Mouse (Mus musculus) kidney, embryonic 14.5 days (tissue): ENCODE results near the gene H6pd. TPM values are rescaled to one million over a fixed set of nuclear protein-coding genes. Genes with fewer than 3 reads are reported as not detected.

ENCODE experiments used
- ATAC-seq: fragments of 200-750 bp; cut with Nextera tagmentation; 2 replicates; pipeline ENCODE4 v1.8.0; 2017; ENCODE audit warnings: moderate number of reproducible peaks, mild to moderate bottlenecking, moderate TSS enrichment, moderate library complexity; ENCODE audit not compliant: low FRiP score, low TSS enrichment
- H3K27ac ChIP-seq: fragments of 300-500 bp; sonication (generic); 2 replicates; pipeline ENCODE4 v1.5.1; 2014; ENCODE audit warnings: low read depth, mild to moderate bottlenecking, low read length, moderate library complexity, mixed read lengths
- H3K27me3 ChIP-seq: fragments of 300-500 bp; sonication (generic); 2 replicates; pipeline ENCODE4 v1.6.1; 2014; ENCODE audit warnings: mild to moderate bottlenecking, low read length; ENCODE audit not compliant: control insufficient read depth, insufficient read depth
- H3K36me3 ChIP-seq: fragments of 300-500 bp; sonication (generic); 2 replicates; pipeline ENCODE4 v1.6.1; 2014; ENCODE audit warnings: low read length, mixed read lengths; ENCODE audit not compliant: control insufficient read depth, insufficient read depth
- H3K4me1 ChIP-seq: fragments of 300-500 bp; sonication (generic); 2 replicates; pipeline ENCODE4 v1.6.1; 2014; ENCODE audit warnings: low read length, mixed read lengths; ENCODE audit not compliant: control insufficient read depth, insufficient read depth
- H3K4me2 ChIP-seq: fragments of 300-500 bp; sonication (generic); replicated peaks from 2 replicates; pipeline ENCODE4 v1.6.1; 2014; ENCODE audit warnings: low read depth, mild to moderate bottlenecking, low read length
- H3K4me3 ChIP-seq: fragments of 300-500 bp; sonication (generic); 2 replicates; pipeline ENCODE4 v1.5.1; 2014; ENCODE audit warnings: mild to moderate bottlenecking, low read length
- H3K9ac ChIP-seq: fragments of 300-500 bp; sonication (generic); 2 replicates; pipeline ENCODE4 v1.6.1; 2014; ENCODE audit warnings: low read depth, mild to moderate bottlenecking, low read length, moderate library complexity
- H3K9me3 ChIP-seq: fragments of 300-500 bp; sonication (generic); 2 replicates; pipeline ENCODE4 v1.6.1; 2016; ENCODE audit warnings: low read length; ENCODE audit not compliant: control insufficient read depth
- WGBS: fragments of 180-500 bp; shearing (Covaris S2); extraction: QIAGEN DNeasy Blood & Tissue Kit; methylation state at CpG from one replicate; pipeline ENCODE4 v1.1.7; 2014; 5-methylcytosine and 5-hydroxymethylcytosine counted together
- polyA plus RNA-seq: library from polyadenylated mRNA; unstranded; fragments of >200 nt; fragmentation: Nextera tagmentation; extraction: Ambion mirVana; gene quantifications from 2 replicates; pipeline ENCODE4 v1.2.1, GENCODE M21; 2014

Gene H6pd
- polyA plus RNA-seq, 1 experiment from 2014 or later, result 10.7 TPM

- Histone ChIP-seq H3K4me3 (no peak overlapping the region), H3K9me3 (no peaks in the 10 kb centered on the region), H3K27me3 (no peaks in the 10 kb centered on the region), H3K36me3 (no peaks in the 10 kb centered on the region), H3K9ac (no peak overlapping the region), H3K4me1 (peaks cover 45% of the 10 kb centered on the region), H3K27ac (no peak overlapping the region), H3K4me2 (no peak overlapping the region)
- WGBS, result 78% methylated on average over 18 of the region's 18 CpGs
- ATAC-seq, result no peak
Observed at GRCm38 (mm10) chr4:149941067-149941755, 67.6 kb downstream of the H6pd start.

DNA sequence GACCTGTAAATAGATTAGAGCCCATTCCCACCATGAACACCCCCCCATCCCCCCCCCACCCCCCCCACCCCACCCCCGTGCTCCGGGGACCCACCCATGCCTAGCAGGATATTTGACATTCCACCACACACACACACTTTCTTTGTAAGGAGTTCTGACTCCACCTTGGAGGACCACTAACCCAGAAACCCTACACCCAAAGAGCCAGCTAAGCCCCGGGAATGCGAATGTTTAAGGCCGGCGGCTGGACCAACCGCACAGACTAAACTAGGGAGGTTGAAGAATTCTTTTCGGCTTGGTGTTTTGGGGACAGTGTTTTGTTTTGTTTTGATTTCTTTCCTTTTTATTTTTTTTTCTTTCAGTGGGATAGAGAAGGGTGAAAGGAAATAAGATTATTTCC, 70.1 kb downstream of the H6pd start:
- H3K4me2 ChIP-seq, result no peak overlapping the region
- no peak overlapping the region for H3K27ac ChIP-seq

DNA sequence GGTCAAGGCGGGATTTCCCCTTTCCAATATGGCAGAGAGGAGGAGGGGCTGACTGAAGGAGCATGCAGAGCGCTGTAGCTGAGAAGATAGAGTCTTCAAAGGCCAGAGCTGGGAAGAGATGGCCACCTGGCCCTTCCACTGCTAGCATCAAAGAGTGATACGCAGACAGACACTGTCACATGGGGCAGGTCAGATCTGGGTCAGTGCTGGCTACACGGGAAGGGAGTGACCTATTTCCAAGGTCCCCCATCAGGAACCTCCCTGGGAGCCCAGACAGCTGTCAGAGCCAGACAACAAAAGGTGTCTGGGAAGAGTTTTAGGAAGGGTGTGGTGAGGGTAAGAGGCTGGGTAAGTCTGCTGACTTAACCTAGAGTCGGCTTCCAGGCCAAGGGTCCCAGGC, 71.9 kb downstream of the H6pd start:
- H3K27ac ChIP-seq, result no peak overlapping the region
- ATAC-seq, result no peak; the same call in 1 of the 2 replicates
- no peak overlapping the region for H3K9ac ChIP-seq

More for the DNA sequence above, 70.1 kb downstream of the H6pd start:
- H3K36me3 ChIP-seq, result no peaks in the 10 kb centered on the region
- H3K27me3 ChIP-seq, result no peaks in the 10 kb centered on the region
- WGBS, result 22% methylated on average over 8 of the region's 8 CpGs
- H3K4me1 ChIP-seq, result peaks cover 26% of the 10 kb centered on the region
- no peak overlapping the region for H3K4me3 ChIP-seq
- H3K9ac ChIP-seq, result no peak overlapping the region
- no peaks in the 10 kb centered on the region for H3K9me3 ChIP-seq
- no peak for ATAC-seq

GRCm38 (mm10) chr4:149935470-149935869, 73.4 kb downstream of the H6pd start:
- Histone ChIP-seq H3K27me3 (no peaks in the 10 kb centered on the region), H3K9me3 (no peaks in the 10 kb centered on the region), H3K4me2 (no peak overlapping the region), H3K4me1 (peaks cover 18% of the 10 kb centered on the region), H3K36me3 (no peaks in the 10 kb centered on the region), H3K27ac (no peak overlapping the region), H3K9ac (no peak overlapping the region), H3K4me3 (no peak overlapping the region)
- ATAC-seq, result no peak
- WGBS, result 86% methylated on average over 6 of the region's 6 CpGs

More for the DNA sequence above, 71.9 kb downstream of the H6pd start:
- H3K9me3 ChIP-seq, result no peaks in the 10 kb centered on the region
- H3K4me2 ChIP-seq, result no peak overlapping the region
- no peaks in the 10 kb centered on the region for H3K36me3 ChIP-seq
- no peaks in the 10 kb centered on the region for H3K27me3 ChIP-seq
- no peak overlapping the region for H3K4me3 ChIP-seq
- 42% methylated on average over 5 of the region's 5 CpGs for WGBS
- peaks cover 18% of the 10 kb centered on the region for H3K4me1 ChIP-seq

- Histone ChIP-seq H3K9ac (no peak overlapping the region), H3K27ac (no peak overlapping the region), H3K9me3 (no peaks in the 10 kb centered on the region), H3K27me3 (no peaks in the 10 kb centered on the region), H3K36me3 (no peaks in the 10 kb centered on the region), H3K4me1 (peaks cover 9% of the 10 kb centered on the region), H3K4me3 (no peak overlapping the region), H3K4me2 (no peak overlapping the region)
- no peak for ATAC-seq
- WGBS, result 72% methylated on average over 16 of the region's 16 CpGs
Observed at GRCm38 (mm10) chr4:149933519-149934245, 75.1 kb downstream of the H6pd start.

GRCm38 (mm10) chr4:149933025-149933424, 75.8 kb downstream of the H6pd start:
- 90% methylated on average over 7 of the region's 7 CpGs for WGBS
- Histone ChIP-seq H3K9ac (no peak overlapping the region), H3K4me3 (no peak overlapping the region), H3K36me3 (no peaks in the 10 kb centered on the region), H3K27ac (no peak overlapping the region), H3K4me2 (no peak overlapping the region), H3K27me3 (no peaks in the 10 kb centered on the region), H3K4me1 (peaks cover 9% of the 10 kb centered on the region; the same call in 1 of the 2 replicates), H3K9me3 (no peaks in the 10 kb centered on the region)
- no peak for ATAC-seq

- Histone ChIP-seq H3K27me3 (no peaks in the 10 kb centered on the region), H3K36me3 (no peaks in the 10 kb centered on the region), H3K27ac (no peak overlapping the region), H3K4me1 (peaks cover 9% of the 10 kb centered on the region; the same call in 1 of the 2 replicates), H3K4me3 (no peak overlapping the region), H3K9ac (no peak overlapping the region), H3K4me2 (no peak overlapping the region), H3K9me3 (no peaks in the 10 kb centered on the region)
- no peak for ATAC-seq
- WGBS, result 86% methylated on average over 9 of the region's 9 CpGs
Observed at GRCm38 (mm10) chr4:149932108-149932815, 76.6 kb downstream of the H6pd start.

GRCm38 (mm10) chr4:149930755-149931154, 78.1 kb downstream of the H6pd start:
- no peak for ATAC-seq
- Histone ChIP-seq H3K4me3 (no peak overlapping the region), H3K27ac (no peak overlapping the region), H3K4me1 (0 out of 2 replicates have a peak, but pooled peaks cover 3% of the 10 kb centered on the region), H3K27me3 (no peaks in the 10 kb centered on the region), H3K9ac (no peak overlapping the region), H3K9me3 (peaks cover 2% of the 10 kb centered on the region; the same call in 1 of the 2 replicates), H3K4me2 (no peak overlapping the region), H3K36me3 (no peaks in the 10 kb centered on the region)
- 65% methylated on average over 3 of the region's 3 CpGs for WGBS
